Mouse (Mus musculus): ENCODE results near the gene Gm20388.

- TF ChIP-seq CTCF (conservative IDR thresholded peaks at IDR 0.05; ENCODE audit: insufficient read depth, insufficient read length, low read depth, low read length) (no peak), POLR2A (IDR thresholded peaks at IDR 0.05; ENCODE audit: low read depth, low read length) (no peak)
Observed at GRCm38 (mm10) chr8:121912831-121913230, 2002.2 kb downstream of the Gm20388 start.

Measured in kidney, adult 2 months (tissue).